Mouse (Mus musculus): Measurements from ENCODE around the gene Ces2c. TPM values are rescaled to one million over a fixed set of nuclear protein-coding genes. Genes with fewer than 3 reads are reported as not detected.

Ces2c gene
- polyA plus RNA-seq (2011; ENCODE audit: insufficient read length, low read depth, missing spikeins) = not detected in 2 replicates

DNA sequence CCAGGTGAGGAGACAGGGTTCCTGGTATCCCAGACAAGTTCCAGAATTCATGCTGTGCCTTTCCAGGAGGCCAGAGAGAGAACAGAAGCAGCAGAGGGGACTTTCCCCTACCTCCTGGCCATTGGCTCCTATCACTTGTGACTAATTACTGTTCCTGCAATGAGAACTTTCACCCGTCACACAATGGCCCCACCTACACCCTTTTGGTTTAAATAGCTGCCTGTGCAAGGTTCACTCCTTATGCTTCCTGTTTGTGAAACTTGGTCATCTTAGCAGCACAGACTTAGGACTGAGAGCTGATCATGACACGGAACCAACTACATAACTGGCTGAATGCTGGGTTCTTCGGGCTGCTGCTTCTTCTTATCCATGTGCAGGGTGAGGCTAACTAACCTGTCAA is at the start of gene Ces2c:
Gene Ces2c, plus strand, starts transcription at position 238 of the 400 bp plus-strand sequence.
- H3K4me3 ChIP-seq (ENCODE audit: insufficient read depth, low read length) = no peak within 1 kb of the TSS

DNA sequence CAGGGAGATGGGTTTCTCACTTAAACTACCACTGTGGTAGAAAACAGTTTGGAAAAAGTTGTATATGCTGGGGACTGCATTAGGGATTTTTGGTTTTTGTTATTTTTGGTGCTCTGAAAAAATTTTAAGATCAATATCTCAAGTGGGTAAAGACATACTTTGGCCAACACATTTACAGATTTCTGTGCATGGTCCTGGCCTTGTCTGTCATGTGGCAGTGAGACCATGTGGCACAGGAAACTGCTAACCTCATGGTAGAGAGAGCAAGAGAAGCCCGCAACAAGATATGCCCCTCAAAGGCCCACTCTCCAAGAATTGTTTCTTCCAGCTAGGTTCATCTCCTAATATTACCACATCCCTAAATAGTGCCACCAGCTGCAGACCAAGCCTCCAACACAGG is 47.5 kb upstream of the Ces2c start:
- no peak for TF ChIP-seq POLR2A (IDR thresholded peaks at IDR 0.05; ENCODE audit: low read depth, low read length)
- H3K27ac ChIP-seq (ENCODE audit: insufficient read depth, low read length) = no peak overlapping the region

More for the DNA sequence above, at the start of gene Ces2c:
- TF ChIP-seq CTCF (IDR thresholded peaks at IDR 0.05; ENCODE audit: borderline replicate concordance, insufficient read depth, low read length) (no peak), POLR2A (IDR thresholded peaks at IDR 0.05; ENCODE audit: low read depth, low read length) (no peak)
- H3K27ac ChIP-seq (ENCODE audit: insufficient read depth, low read length) = no peak within 1 kb of the TSS
- no peaks in the 10 kb centered on the region for H3K4me1 ChIP-seq (ENCODE audit: control insufficient read depth, insufficient read depth, low read length)

DNA sequence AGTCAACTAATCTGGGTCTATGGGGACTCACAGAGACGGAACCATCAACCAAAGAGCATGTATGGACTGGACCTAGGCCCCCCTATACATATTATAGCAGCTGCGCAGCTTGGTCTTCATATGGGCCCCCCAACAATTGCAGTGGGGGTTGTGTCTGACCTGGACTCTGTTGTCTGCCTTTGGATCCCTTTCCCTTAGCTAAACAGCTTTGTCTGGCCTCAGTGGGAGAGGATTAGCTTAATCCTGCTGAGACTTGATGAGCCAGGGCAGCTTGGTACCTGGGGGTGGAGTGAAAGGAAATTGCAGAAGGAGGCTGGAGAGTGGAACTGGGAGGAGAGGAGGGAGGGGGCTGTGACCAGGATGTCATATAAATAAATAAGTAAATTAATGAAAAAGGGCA is 40.7 kb upstream of the Ces2c start:
- Histone ChIP-seq H3K27ac (ENCODE audit: insufficient read depth, low read length) (no peak overlapping the region), H3K4me3 (ENCODE audit: insufficient read depth, low read length) (no peak overlapping the region)

More for the DNA sequence above, 47.5 kb upstream of the Ces2c start:
- Histone ChIP-seq H3K4me1 (ENCODE audit: control insufficient read depth, insufficient read depth, low read length) (no peaks in the 10 kb centered on the region), H3K4me3 (ENCODE audit: insufficient read depth, low read length) (no peak overlapping the region)

DNA sequence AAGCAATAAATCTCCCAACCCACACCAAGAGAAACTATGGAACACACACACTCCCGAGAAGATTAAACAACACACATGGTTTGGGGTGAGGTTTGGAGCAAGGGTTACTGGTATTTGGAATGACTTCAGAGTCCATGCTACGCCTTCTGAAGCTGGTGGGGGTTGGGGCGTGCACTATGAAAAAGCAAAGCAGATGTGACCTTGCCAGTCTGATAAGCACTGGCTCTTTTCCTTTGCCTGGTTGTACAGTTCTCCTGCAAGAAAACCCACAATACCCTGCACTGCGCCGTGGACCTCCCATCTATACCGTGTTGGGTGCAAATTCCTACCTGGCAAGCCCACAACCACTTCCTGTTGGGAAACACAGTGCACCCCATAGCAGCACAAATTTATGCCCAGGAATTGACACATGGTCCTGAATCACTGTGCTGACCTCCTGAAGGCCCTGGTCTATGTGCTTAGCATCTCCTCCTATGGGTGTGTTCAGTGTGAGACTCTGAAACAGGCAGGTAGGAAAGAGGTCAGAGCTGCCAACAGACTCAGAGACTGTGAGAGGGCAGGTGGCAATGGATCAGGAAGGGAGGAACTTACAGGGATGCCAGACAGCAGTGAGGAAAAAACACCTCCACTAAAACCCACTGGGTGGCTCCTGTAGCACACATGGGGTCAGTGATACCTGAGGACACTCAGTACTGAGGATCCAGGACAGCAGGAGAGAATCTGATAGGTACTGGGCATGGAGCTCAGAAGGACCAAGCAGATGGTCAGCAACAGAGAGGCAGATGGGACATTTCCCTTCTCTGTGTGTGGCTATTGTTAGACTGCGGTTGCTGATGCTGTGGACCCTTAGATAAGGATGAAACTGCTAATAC is 38.1 kb upstream of the Ces2c start:
- Histone ChIP-seq H3K4me1 (ENCODE audit: control insufficient read depth, insufficient read depth, low read length) (no peaks in the 10 kb centered on the region), H3K27ac (ENCODE audit: insufficient read depth, low read length) (no peak overlapping the region), H3K4me3 (ENCODE audit: insufficient read depth, low read length) (no peak overlapping the region)
- TF ChIP-seq CTCF (IDR thresholded peaks at IDR 0.05; ENCODE audit: borderline replicate concordance, insufficient read depth, low read length) (no peak), POLR2A (IDR thresholded peaks at IDR 0.05; ENCODE audit: low read depth, low read length) (no peak)

More for the DNA sequence above, 40.7 kb upstream of the Ces2c start:
- no peaks in the 10 kb centered on the region for H3K4me1 ChIP-seq (ENCODE audit: control insufficient read depth, insufficient read depth, low read length)
- TF ChIP-seq POLR2A (IDR thresholded peaks at IDR 0.05; ENCODE audit: low read depth, low read length) (no peak), CTCF (IDR thresholded peaks at IDR 0.05; ENCODE audit: borderline replicate concordance, insufficient read depth, low read length) (no peak)

DNA sequence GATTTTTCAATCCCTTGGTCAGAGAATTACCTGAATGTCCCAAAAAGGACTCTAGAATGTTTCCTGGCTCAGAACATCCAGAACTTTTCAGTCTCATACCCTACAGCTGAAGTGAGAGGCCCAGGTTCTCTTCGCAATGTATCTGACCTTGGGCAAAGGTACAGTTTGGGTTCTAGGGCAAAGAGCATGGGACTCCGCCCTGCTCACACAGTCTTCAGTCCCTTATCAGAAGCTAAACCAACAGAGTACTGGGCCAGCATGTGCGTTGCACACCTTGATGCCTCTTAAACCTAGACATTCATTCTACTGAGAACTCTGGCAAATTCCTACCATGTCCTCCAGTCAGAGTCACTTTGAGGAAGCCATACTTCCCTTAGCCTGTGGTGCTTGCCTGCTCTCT is 37.4 kb upstream of the Ces2c start:
- TF ChIP-seq CTCF (IDR thresholded peaks at IDR 0.05; ENCODE audit: borderline replicate concordance, insufficient read depth, low read length) (no peak), POLR2A (IDR thresholded peaks at IDR 0.05; ENCODE audit: low read depth, low read length) (no peak)
- Histone ChIP-seq H3K27ac (ENCODE audit: insufficient read depth, low read length) (no peak overlapping the region), H3K4me1 (ENCODE audit: control insufficient read depth, insufficient read depth, low read length) (no peaks in the 10 kb centered on the region), H3K4me3 (ENCODE audit: insufficient read depth, low read length) (no peak overlapping the region)

DNA sequence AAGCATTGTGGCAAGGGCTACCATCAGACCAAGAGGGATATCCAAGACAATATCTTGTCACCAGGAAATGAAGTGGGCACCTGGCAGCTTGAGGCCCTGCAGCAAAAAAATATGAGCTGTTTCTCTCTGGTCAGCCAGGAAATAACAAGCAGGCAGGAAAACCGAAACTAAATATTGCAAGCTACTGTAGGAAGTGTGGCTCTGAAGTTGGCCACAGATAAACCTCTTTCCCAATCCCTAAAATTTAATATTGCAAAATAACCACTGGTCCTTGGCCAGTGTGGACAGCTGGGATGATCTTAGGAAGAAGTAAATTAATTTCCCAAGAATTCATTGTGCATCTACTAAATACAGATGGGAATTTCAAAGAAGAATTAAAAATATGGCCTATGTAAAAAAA is 20.0 kb upstream of the Ces2c start:
- TF ChIP-seq CTCF (IDR thresholded peaks at IDR 0.05; ENCODE audit: borderline replicate concordance, insufficient read depth, low read length) (no peak), POLR2A (IDR thresholded peaks at IDR 0.05; ENCODE audit: low read depth, low read length) (no peak)
- Histone ChIP-seq H3K4me1 (ENCODE audit: control insufficient read depth, insufficient read depth, low read length) (no peaks in the 10 kb centered on the region), H3K4me3 (ENCODE audit: insufficient read depth, low read length) (no peak overlapping the region), H3K27ac (ENCODE audit: insufficient read depth, low read length) (no peak overlapping the region)

DNA sequence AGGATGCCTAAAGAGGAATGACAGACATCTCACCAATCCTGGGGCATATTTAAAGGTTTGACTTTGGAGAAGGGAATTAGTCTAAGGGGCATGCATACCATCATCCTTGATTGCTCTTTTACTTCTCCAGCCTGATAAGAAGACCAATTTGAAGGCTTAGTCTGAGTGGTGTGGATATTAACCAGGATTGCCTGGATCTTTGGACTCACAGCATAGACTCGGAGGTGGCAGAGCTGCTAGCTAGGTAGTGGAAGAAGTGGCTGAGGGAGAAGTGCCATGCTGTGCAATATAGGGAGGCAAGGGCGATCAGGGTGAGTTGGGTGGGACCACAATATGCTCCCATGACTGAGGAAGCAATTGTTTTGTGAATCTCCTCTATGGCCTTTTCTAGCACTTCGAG is 18.6 kb upstream of the Ces2c start:
- H3K4me3 ChIP-seq (ENCODE audit: insufficient read depth, low read length) = no peak overlapping the region
- H3K27ac ChIP-seq (ENCODE audit: insufficient read depth, low read length) = no peak overlapping the region
- no peaks in the 10 kb centered on the region for H3K4me1 ChIP-seq (ENCODE audit: control insufficient read depth, insufficient read depth, low read length)
- TF ChIP-seq CTCF (IDR thresholded peaks at IDR 0.05; ENCODE audit: borderline replicate concordance, insufficient read depth, low read length) (no peak), POLR2A (IDR thresholded peaks at IDR 0.05; ENCODE audit: low read depth, low read length) (no peak)

DNA sequence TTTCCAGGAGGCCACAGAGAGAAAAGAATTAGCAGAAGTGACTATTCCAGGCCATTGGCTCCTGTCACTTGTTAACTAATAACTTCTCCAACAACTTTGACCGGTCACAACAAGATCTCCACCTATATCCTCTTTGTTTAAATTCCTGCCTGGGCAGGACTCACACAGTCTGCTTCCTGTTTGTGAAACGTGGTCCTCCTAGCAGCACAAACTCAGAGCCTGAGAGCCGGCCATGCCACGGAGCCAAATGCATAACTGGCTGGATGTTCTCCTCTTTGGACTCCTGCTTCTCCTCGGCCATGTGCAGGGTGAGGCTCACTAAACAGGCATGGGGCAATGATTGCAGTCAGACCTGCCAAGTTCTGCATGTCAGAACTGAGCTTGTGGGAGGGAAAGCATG is 15.4 kb upstream of the Ces2c start, which contains the start of gene Ces2b:
Gene Ces2b, plus strand, starts transcription at position 133 of the 400 bp plus-strand sequence.
- H3K4me3 ChIP-seq (ENCODE audit: insufficient read depth, low read length) = no peak within 1 kb of the TSS
- TF ChIP-seq POLR2A (IDR thresholded peaks at IDR 0.05; ENCODE audit: low read depth, low read length) (no peak), CTCF (IDR thresholded peaks at IDR 0.05; ENCODE audit: borderline replicate concordance, insufficient read depth, low read length) (no peak)
- H3K27ac ChIP-seq (ENCODE audit: insufficient read depth, low read length) = no peak within 1 kb of the TSS
- H3K4me1 ChIP-seq (ENCODE audit: control insufficient read depth, insufficient read depth, low read length) = no peaks in the 10 kb centered on the region

DNA sequence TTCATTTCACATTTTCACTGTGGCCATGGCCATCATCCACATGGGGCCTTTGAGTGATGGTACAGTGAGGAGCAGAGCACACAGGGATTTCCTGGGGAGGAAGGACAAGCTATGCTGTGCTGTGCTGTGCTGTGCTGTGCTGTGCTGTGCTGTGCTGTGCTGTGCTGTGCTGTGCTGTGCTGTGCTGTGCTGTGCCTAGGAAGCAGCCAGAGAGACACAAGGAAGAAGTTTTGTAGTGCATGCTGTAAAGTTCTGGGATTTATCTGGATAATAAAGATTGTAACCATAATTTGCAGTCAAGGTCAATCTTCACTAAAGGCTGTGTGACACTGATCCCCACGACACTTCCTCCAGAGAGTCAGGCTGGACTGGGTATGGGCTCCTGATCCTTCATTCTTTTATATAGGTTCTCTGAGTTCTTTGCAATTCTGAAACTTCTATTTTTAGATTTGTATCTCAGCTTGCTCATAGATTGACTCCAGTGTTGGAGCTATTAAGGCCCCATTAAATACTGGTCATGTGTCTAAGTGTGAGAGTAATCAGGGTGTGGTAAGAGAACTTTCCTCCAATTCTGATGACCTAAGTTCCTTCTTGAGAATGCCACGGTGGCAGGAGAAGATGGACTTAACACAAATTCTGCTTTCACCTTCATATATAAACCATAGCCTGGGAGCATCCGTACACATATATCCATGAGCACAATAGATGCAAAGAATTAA is 5.3 kb upstream of the Ces2c start:
- Histone ChIP-seq H3K4me1 (ENCODE audit: control insufficient read depth, insufficient read depth, low read length) (no peaks in the 10 kb centered on the region), H3K4me3 (ENCODE audit: insufficient read depth, low read length) (no peak overlapping the region), H3K27ac (ENCODE audit: insufficient read depth, low read length) (no peak overlapping the region)
- TF ChIP-seq POLR2A (IDR thresholded peaks at IDR 0.05; ENCODE audit: low read depth, low read length) (no peak), CTCF (IDR thresholded peaks at IDR 0.05; ENCODE audit: borderline replicate concordance, insufficient read depth, low read length) (no peak)
